Mouse (Mus musculus): ENCODE measurements at regions not wholly inside any gene's neighbourhood (a gene's known extent, or its start where the extent isn't known, plus 50 kb on each side); places are given as distances from the start of the nearest gene placed in this dataset.

- Histone ChIP-seq H3K27ac (ENCODE audit: insufficient read depth, low read depth) (no peak overlapping the region), H3K9ac (ENCODE audit: insufficient read depth, low read depth) (no peak overlapping the region), H3K4me1 (ENCODE audit: control insufficient read depth in 1 of 2, insufficient read depth in 2 of 2) (no peaks in the 10 kb centered on the region), H3K4me3 (replicated peaks in 1 of 3; ENCODE audit: low read depth in 2 of 3, low read length in 2 of 3, poor library complexity in 1 of 3) (no peak overlapping the region), H3K36me3 (replicated peaks in 1 of 2; ENCODE audit: control insufficient read depth in 1 of 2, insufficient read depth in 1 of 2, low read length in 1 of 2) (no peaks in the 10 kb centered on the region), H3K27me3 (replicated peaks) (no peaks in the 10 kb centered on the region), H3K4me2 (ENCODE audit: insufficient read depth, low read depth, poor library complexity, severe bottlenecking) (no peak overlapping the region), H3K79me2 (replicated peaks; ENCODE audit: control insufficient read depth, extremely low read depth, insufficient read depth, poor library complexity, severe bottlenecking) (no peaks in the 10 kb centered on the region), H3K9me3 (replicated peaks; ENCODE audit: low read length) (peaks cover 15% of the 10 kb centered on the region)
- in situ Hi-C loops (cut with MboI; ENCODE audit: low pct_ligation_motif_present, low pct_unique_long_range_greater_than_20kb, low sequenced_read_pairs) (no loop called here), dilution Hi-C loops (cut with MboI; ENCODE audit: extremely low pct_ligation_motif_present, extremely low pct_unique_long_range_greater_than_20kb, low sequenced_read_pairs) (no loop called here)
- TF ChIP-seq CHD1 (IDR thresholded peaks at IDR 0.05; ENCODE audit: low read depth, low read length) (no peak), RAD21 (IDR thresholded peaks at IDR 0.05; ENCODE audit: low read depth, low read length) (no peak), HCFC1 (IDR thresholded peaks at IDR 0.05; ENCODE audit: low read depth, low read length) (no peak), ZKSCAN1 (IDR thresholded peaks at IDR 0.05; ENCODE audit: borderline replicate concordance, low read depth, low read length) (no peak), MAZ (IDR thresholded peaks at IDR 0.05; ENCODE audit: low read depth, low read length) (no peak), ZNF384 (IDR thresholded peaks at IDR 0.05; ENCODE audit: low read depth, low read length) (no peak)
- DNase-seq (ENCODE audit: extremely low read depth) = no peak
Observed at GRCm38 (mm10) chr12:94190620-94191081, 1501.4 kb upstream of the Flrt2 start.

DNA sequence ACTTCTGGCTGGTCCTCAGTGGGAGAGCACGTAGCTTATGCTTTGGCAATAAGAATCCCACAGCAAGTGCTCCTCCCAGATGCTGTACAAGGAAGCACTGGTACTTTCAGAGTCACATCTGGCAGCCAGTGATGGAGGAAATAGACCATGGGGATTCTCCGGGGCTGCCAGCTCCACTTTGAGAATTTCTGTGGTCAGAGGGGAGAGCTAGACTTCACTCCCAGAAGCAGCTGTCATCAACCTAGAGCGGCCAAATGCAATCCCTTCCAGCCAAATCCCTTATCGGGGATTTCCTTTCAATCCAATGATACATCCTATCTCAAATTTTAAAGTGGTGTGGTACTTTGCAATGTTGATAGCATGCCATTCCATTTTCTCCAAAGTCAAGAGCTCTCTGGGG, 1474.1 kb upstream of the Flrt2 start:
- dilution Hi-C loops (cut with MboI; ENCODE audit: extremely low pct_ligation_motif_present, extremely low pct_unique_long_range_greater_than_20kb, low sequenced_read_pairs) (no loop called here), in situ Hi-C loops (cut with MboI; ENCODE audit: low pct_ligation_motif_present, low pct_unique_long_range_greater_than_20kb, low sequenced_read_pairs) (no loop called here)
- H3K9me3 ChIP-seq (replicated peaks; ENCODE audit: low read length) = peaks cover 23% of the 10 kb centered on the region
- H3K27ac ChIP-seq (ENCODE audit: insufficient read depth, low read depth) = no peak overlapping the region
- no peaks in the 10 kb centered on the region for H3K79me2 ChIP-seq (replicated peaks; ENCODE audit: control insufficient read depth, extremely low read depth, insufficient read depth, poor library complexity, severe bottlenecking)
- no peaks in the 10 kb centered on the region for H3K4me1 ChIP-seq (ENCODE audit: control insufficient read depth in 1 of 2, insufficient read depth in 2 of 2)
- H3K4me3 ChIP-seq (replicated peaks in 1 of 3; ENCODE audit: low read depth in 2 of 3, low read length in 2 of 3, poor library complexity in 1 of 3) = no peak overlapping the region
- DNase-seq (ENCODE audit: extremely low read depth) = no peak
- no peak overlapping the region for H3K4me2 ChIP-seq (ENCODE audit: insufficient read depth, low read depth, poor library complexity, severe bottlenecking)
- TF ChIP-seq USF1 (IDR thresholded peaks at IDR 0.05; ENCODE audit: low read depth, low read length) (no peak), CHD1 (IDR thresholded peaks at IDR 0.05; ENCODE audit: low read depth, low read length) (no peak), RAD21 (IDR thresholded peaks at IDR 0.05; ENCODE audit: low read depth, low read length) (no peak), PAX5 (IDR thresholded peaks at IDR 0.05; ENCODE audit: low read length) (no peak), CHD2 (IDR thresholded peaks at IDR 0.05; ENCODE audit: low read length) (no peak), POLR2A (IDR thresholded peaks at IDR 0.05; ENCODE audit: low read depth, low read length) (no peak)
- no peaks in the 10 kb centered on the region for H3K27me3 ChIP-seq (replicated peaks)
- no peaks in the 10 kb centered on the region for H3K36me3 ChIP-seq (replicated peaks in 1 of 2; ENCODE audit: control insufficient read depth in 1 of 2, insufficient read depth in 1 of 2, low read length in 1 of 2)
- H3K9ac ChIP-seq (ENCODE audit: insufficient read depth, low read depth) = no peak overlapping the region

DNA sequence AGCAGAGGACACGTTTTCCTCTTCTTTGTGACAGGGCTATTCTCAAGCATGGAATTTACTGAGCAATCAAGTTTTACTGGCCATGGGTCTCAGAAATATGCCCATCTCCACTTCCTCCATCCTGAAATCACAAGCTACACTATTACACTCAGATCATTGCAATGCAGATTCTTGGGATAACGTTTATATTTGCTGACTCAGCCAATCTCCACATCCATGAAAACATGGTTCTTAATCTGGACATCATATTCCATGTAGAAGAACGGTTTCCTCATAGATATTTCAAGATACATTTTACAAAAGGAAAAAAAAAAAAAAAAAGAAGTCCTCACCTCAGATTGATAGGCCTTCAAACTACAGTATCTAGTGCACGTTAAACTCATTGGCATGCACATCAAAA, 1462.1 kb upstream of the Flrt2 start:
- no peak overlapping the region for H3K4me2 ChIP-seq (ENCODE audit: insufficient read depth, low read depth, poor library complexity, severe bottlenecking)
- H3K36me3 ChIP-seq (replicated peaks in 1 of 2; ENCODE audit: control insufficient read depth in 1 of 2, insufficient read depth in 1 of 2, low read length in 1 of 2) = no peaks in the 10 kb centered on the region
- dilution Hi-C loops (cut with MboI; ENCODE audit: extremely low pct_ligation_motif_present, extremely low pct_unique_long_range_greater_than_20kb, low sequenced_read_pairs) (no loop called here), in situ Hi-C loops (cut with MboI; ENCODE audit: low pct_ligation_motif_present, low pct_unique_long_range_greater_than_20kb, low sequenced_read_pairs) (no loop called here)
- TF ChIP-seq ZMIZ1 (IDR thresholded peaks at IDR 0.05; ENCODE audit: low read depth, low read length) (no peak), EP300 (IDR thresholded peaks at IDR 0.05; ENCODE audit: low read length) (no peak), MAFK (IDR thresholded peaks at IDR 0.05; ENCODE audit: insufficient replicate concordance, low read length) (peak; percentile 75), SIN3A (IDR thresholded peaks at IDR 0.05; ENCODE audit: low read length) (no peak)
- H3K9ac ChIP-seq (ENCODE audit: insufficient read depth, low read depth) = no peak overlapping the region
- H3K9me3 ChIP-seq (replicated peaks; ENCODE audit: low read length) = peaks cover 22% of the 10 kb centered on the region
- H3K27ac ChIP-seq (ENCODE audit: insufficient read depth, low read depth) = no peak overlapping the region
- DNase-seq (ENCODE audit: extremely low read depth) = no peak
- H3K79me2 ChIP-seq (replicated peaks; ENCODE audit: control insufficient read depth, extremely low read depth, insufficient read depth, poor library complexity, severe bottlenecking) = no peaks in the 10 kb centered on the region
- H3K4me1 ChIP-seq (ENCODE audit: control insufficient read depth in 1 of 2, insufficient read depth in 2 of 2) = no peaks in the 10 kb centered on the region
- H3K4me3 ChIP-seq (replicated peaks in 1 of 3; ENCODE audit: low read depth in 2 of 3, low read length in 2 of 3, poor library complexity in 1 of 3) = no peak overlapping the region
- no peaks in the 10 kb centered on the region for H3K27me3 ChIP-seq (replicated peaks)
